Mouse (Mus musculus) intestine, embryonic 15.5 days (tissue): ENCODE data around the gene Tldc2. TPM values are rescaled to one million over a fixed set of nuclear protein-coding genes. Genes with fewer than 3 reads are reported as not detected.

Source experiments
- ATAC-seq: fragments of 200-750 bp; cut with Nextera tagmentation; 2 replicates; pipeline ENCODE4 v1.8.0; 2017; ENCODE audit warnings: moderate TSS enrichment, moderate library complexity
- H3K27ac ChIP-seq: fragments of 300-500 bp; sonication (generic); 2 replicates; pipeline ENCODE4 v1.5.1; 2015; ENCODE audit warnings: mild to moderate bottlenecking, inconsistent platforms
- H3K27me3 ChIP-seq: fragments of 300-500 bp; sonication (generic); replicated peaks from 2 replicates; pipeline ENCODE4 v1.6.1; 2015; ENCODE audit warnings: inconsistent platforms
- H3K36me3 ChIP-seq: fragments of 300-500 bp; sonication (generic); 2 replicates; pipeline ENCODE4 v1.6.1; 2015; ENCODE audit warnings: inconsistent platforms
- H3K4me1 ChIP-seq: fragments of 300-500 bp; sonication (generic); replicated peaks from 2 replicates; pipeline ENCODE4 v1.6.1; 2015; ENCODE audit warnings: inconsistent platforms
- H3K4me2 ChIP-seq: fragments of 300-500 bp; sonication (generic); replicated peaks from 2 replicates; pipeline ENCODE4 v1.6.1; 2015; ENCODE audit warnings: mild to moderate bottlenecking, inconsistent platforms
- H3K4me3 ChIP-seq: fragments of 300-500 bp; sonication (generic); replicated peaks from 2 replicates; pipeline ENCODE4 v1.5.1; 2015; ENCODE audit warnings: inconsistent platforms
- H3K9ac ChIP-seq: fragments of 300-500 bp; sonication (generic); 2 replicates; pipeline ENCODE4 v1.6.1; 2015; ENCODE audit warnings: inconsistent platforms
- H3K9me3 ChIP-seq: fragments of 300-500 bp; sonication (generic); 2 replicates; pipeline ENCODE4 v1.6.1; 2016; ENCODE audit warnings: inconsistent platforms
- WGBS: fragments of 180-500 bp; shearing (Covaris S2); methylation state at CpG from one replicate; pipeline ENCODE4 v1.1.7; 2015; 5-methylcytosine and 5-hydroxymethylcytosine counted together
- polyA plus RNA-seq: library from polyadenylated mRNA; unstranded; fragments of >200 nt; fragmentation: Nextera tagmentation; extraction: Ambion mirVana; gene quantifications from 2 replicates; pipeline ENCODE4 v1.2.1, GENCODE M21; 2015

Gene Tldc2
- polyA plus RNA-seq, 1 experiment from 2014 or later = not detected

DNA sequence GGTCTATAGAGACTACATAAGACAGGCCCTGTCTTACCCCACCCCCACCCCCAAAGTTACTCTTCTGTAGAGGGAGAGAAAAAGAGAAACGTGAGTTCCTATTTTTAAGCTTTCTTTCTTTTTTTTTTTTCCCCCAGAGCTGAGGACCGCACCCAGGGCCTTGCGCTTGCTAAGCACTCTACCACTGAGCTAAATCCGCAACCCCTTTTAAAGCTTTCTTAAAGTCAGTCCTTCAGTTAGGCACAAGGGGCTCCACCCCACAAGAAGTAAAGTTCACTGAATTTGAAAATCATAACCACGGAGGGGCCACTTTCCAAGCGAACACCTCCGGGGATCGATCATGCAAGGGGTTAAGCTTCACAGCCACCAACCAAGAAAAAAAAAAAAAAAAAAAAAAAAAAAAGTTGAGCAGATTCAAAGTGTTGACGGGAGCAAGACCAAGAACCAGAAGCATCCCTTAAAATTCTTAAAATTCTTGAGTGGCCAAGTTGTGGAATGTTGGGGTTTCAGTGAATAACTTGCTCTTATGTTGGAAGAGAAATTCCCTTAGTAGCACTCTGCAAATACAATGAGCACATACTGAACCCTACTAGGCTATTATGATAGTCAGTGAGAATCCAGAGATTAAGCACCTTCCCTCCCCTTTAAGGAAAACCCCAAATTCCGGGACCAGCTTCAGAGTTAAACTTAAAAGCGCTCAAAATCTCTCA lies 47.1 kb downstream of the Tldc2 start:
- Histone ChIP-seq H3K36me3 (no peaks in the 10 kb centered on the region), H3K27ac (0 out of 2 replicates have a peak overlapping the region, but pooled peaks have one; percentile 63), H3K4me2 (peak overlapping the region; percentile 71), H3K27me3 (no peaks in the 10 kb centered on the region), H3K9me3 (no peaks in the 10 kb centered on the region), H3K9ac (peak overlapping the region; percentile 62), H3K4me1 (0 out of 2 replicates have a peak, but pooled peaks cover 6% of the 10 kb centered on the region), H3K4me3 (peak overlapping the region; percentile 58)
- 16% methylated on average over 11 of the region's 11 CpGs for WGBS
- no peak for ATAC-seq

GRCm38 (mm10) chr2:157134479-157134931 lies 47.6 kb downstream of the Tldc2 start:
- Histone ChIP-seq H3K27me3 (no peaks in the 10 kb centered on the region), H3K36me3 (no peaks in the 10 kb centered on the region), H3K4me2 (peak overlapping the region; percentile 71), H3K4me1 (0 out of 2 replicates have a peak, but pooled peaks cover 2% of the 10 kb centered on the region), H3K9me3 (no peaks in the 10 kb centered on the region), H3K27ac (peak overlapping the region; percentile 63), H3K9ac (peak overlapping the region; percentile 62), H3K4me3 (peak overlapping the region; percentile 58)
- ATAC-seq = peak; percentile 79
- WGBS = 0% methylated on average over 25 of the region's 25 CpGs

- Histone ChIP-seq H3K36me3 (no peaks in the 10 kb centered on the region), H3K4me1 (0 out of 2 replicates have a peak, but pooled peaks cover 2% of the 10 kb centered on the region), H3K27ac (peak within 1 kb of the TSS; percentile 68), H3K9me3 (no peaks in the 10 kb centered on the region), H3K4me3 (peak within 1 kb of the TSS; percentile 58), H3K27me3 (no peaks in the 10 kb centered on the region), H3K4me2 (peak within 1 kb of the TSS; percentile 71), H3K9ac (peak within 1 kb of the TSS; percentile 62)
- ATAC-seq = peak; percentile 96
- WGBS = under 1% methylated on average over 32 of the region's 32 CpGs
Observed at GRCm38 (mm10) chr2:157135014-157135413, 48.2 kb downstream of the Tldc2 start, which contains the start of gene Samhd1. TSS of gene Samhd1 (minus strand) at chr2:157135265.

DNA sequence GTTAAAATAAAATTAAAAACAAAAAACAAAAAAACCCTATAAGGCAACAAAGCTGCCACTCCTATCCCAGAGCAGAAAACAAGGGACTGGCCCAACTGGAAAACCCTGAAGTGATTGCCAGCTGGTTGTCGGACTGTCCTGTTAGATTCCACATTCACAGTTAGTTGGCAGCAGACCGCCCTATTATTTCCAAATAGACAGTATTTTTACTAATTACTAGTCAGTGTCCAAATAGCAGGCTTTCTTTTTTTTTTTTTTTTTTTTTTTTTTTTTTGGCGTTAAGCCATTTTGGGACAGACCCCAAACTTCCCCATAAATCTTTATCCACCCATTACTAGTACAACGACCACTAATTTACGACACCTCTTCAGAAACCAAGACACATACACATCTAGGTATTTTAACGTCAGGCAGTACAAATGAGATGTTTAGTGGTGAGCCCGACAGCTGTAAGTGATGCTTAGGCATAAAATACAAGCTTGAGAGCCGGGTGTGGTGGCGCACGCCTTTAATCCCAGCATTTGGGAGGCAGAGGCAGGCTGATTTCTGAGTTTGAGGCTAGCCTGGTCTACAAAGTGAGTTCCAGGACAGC lies 48.8 kb downstream of the Tldc2 start:
- WGBS = 75% methylated on average over 10 of the region's 10 CpGs
- Histone ChIP-seq H3K9me3 (no peaks in the 10 kb centered on the region), H3K4me2 (peak overlapping the region; percentile 71), H3K4me3 (peak overlapping the region; percentile 58), H3K4me1 (no peaks in the 10 kb centered on the region), H3K9ac (no peak overlapping the region), H3K27ac (0 out of 2 replicates have a peak overlapping the region, but pooled peaks have one; percentile 68), H3K36me3 (no peaks in the 10 kb centered on the region), H3K27me3 (no peaks in the 10 kb centered on the region)
- peak; percentile 16; the same call in 1 of the 2 replicates for ATAC-seq

DNA sequence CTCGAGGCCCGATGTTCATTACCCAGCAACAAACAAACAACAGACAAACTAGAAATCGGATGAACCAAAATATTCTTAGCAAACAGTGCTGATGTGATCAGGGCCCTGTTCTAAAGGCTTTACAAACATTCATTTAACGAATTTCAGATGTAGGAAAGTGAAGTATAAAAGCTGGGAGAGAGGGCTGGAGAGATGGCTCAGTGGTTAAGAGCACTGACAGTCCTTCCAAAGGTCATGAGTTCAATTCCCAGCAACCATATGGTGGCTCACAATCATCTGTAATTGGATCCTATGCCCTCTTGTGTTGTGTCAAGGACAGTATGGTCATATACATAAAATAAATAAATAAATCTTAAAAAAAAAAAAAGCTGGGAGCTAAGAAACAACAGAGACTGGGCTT lies 49.3 kb downstream of the Tldc2 start:
- 85% methylated on average over 4 of the region's 4 CpGs for WGBS
- H3K4me3 ChIP-seq = no peak overlapping the region
- H3K4me2 ChIP-seq = no peak overlapping the region
- no peaks in the 10 kb centered on the region for H3K27me3 ChIP-seq
- H3K36me3 ChIP-seq = no peaks in the 10 kb centered on the region
- H3K27ac ChIP-seq = no peak overlapping the region
- no peak for ATAC-seq
- H3K9me3 ChIP-seq = no peaks in the 10 kb centered on the region
- no peaks in the 10 kb centered on the region for H3K4me1 ChIP-seq
- no peak overlapping the region for H3K9ac ChIP-seq

DNA sequence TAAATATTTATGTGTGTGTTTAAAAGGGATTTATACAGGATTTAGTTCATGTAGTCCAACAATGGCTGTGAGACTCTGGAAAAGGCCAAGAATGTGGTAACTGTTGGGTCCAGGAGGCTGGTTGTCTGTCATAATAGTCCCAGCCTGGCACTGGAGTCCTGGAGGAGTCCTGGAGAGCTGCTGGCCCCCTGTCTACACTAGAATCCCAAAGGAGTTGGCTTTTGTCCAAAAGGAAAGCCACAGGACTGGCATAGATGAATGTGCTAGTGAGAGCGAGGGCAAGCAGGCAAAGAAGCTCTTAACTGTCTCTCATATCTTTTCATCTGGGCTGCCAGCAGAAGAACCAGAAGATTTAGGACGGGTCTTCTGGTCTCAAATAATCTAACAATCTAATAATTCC lies 49.8 kb downstream of the Tldc2 start:
- H3K36me3 ChIP-seq = no peaks in the 10 kb centered on the region
- no peak for ATAC-seq
- H3K9ac ChIP-seq = no peak overlapping the region
- no peak overlapping the region for H3K4me3 ChIP-seq
- WGBS = 51% methylated on average over 2 of the region's 2 CpGs
- H3K27ac ChIP-seq = 0 out of 2 replicates have a peak overlapping the region, but pooled peaks have one; percentile 23
- H3K27me3 ChIP-seq = no peaks in the 10 kb centered on the region
- H3K4me1 ChIP-seq = no peaks in the 10 kb centered on the region
- no peaks in the 10 kb centered on the region for H3K9me3 ChIP-seq
- no peak overlapping the region for H3K4me2 ChIP-seq

DNA sequence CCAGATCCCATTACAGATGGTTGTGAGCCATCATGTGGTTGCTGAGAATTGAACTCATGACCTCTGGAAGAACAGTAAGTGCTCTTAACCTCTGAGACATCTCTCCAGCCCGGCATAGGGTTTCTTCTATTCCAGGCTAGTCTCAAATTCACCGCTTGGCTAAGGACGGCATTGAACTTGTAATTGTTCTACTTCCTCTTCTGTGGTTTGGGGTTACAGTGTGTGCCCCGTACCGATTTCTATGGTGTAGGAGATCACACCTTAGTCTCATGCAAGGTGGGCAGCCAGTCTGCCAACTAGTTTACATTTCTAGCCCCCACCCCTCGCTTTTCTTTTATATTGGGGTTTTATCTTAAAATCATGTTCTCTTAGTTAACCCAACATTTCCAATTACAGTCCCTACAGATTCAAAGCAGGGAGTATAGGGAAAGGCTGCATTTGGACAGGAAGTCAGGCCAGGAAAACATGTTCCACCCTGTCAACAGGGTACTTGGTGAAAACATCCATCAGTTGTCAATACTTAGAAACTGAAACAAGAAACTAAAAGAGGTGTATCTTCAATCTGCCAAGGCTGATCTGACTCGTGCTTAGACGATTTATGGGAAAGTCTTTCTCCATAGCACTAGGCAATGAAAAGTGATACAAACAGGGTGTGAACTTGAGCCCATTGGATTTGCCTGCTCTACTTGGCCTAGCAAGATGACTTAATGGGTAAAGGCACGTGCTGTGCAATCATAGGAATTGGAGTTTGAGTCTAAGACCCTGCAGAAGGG lies 51.3 kb downstream of the Tldc2 start:
- H3K4me1 ChIP-seq = no peaks in the 10 kb centered on the region
- 88% methylated on average over 9 of the region's 9 CpGs for WGBS
- no peak overlapping the region for H3K4me3 ChIP-seq
- no peak overlapping the region for H3K27ac ChIP-seq
- no peak overlapping the region for H3K4me2 ChIP-seq
- no peaks in the 10 kb centered on the region for H3K36me3 ChIP-seq
- ATAC-seq = no peak
- H3K27me3 ChIP-seq = no peaks in the 10 kb centered on the region
- H3K9ac ChIP-seq = no peak overlapping the region
- no peaks in the 10 kb centered on the region for H3K9me3 ChIP-seq

DNA sequence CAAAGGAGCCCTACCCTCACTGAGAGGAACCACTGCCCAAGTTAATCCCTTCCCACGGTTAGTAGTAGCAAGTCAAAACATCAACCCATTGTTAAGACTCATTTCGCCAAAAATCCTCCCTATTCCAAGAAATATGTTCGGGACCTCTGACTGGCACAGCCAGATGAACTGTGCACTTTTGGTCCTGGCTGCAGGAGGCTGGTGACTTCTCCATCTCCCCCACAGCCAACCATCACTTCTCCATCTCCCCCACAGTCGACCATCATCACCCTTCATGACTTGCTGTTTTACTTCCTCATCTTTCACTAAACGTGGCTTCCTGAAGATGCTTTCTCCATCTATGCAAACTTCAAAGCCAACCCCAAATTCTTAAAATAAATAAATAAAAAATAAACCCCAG lies 52.0 kb downstream of the Tldc2 start:
- no peak for ATAC-seq
- no peak overlapping the region for H3K9ac ChIP-seq
- H3K27ac ChIP-seq = no peak overlapping the region
- 79% methylated on average over 5 of the region's 5 CpGs for WGBS
- no peaks in the 10 kb centered on the region for H3K9me3 ChIP-seq
- no peaks in the 10 kb centered on the region for H3K4me1 ChIP-seq
- no peaks in the 10 kb centered on the region for H3K36me3 ChIP-seq
- no peak overlapping the region for H3K4me2 ChIP-seq
- H3K4me3 ChIP-seq = no peak overlapping the region
- H3K27me3 ChIP-seq = no peaks in the 10 kb centered on the region

DNA sequence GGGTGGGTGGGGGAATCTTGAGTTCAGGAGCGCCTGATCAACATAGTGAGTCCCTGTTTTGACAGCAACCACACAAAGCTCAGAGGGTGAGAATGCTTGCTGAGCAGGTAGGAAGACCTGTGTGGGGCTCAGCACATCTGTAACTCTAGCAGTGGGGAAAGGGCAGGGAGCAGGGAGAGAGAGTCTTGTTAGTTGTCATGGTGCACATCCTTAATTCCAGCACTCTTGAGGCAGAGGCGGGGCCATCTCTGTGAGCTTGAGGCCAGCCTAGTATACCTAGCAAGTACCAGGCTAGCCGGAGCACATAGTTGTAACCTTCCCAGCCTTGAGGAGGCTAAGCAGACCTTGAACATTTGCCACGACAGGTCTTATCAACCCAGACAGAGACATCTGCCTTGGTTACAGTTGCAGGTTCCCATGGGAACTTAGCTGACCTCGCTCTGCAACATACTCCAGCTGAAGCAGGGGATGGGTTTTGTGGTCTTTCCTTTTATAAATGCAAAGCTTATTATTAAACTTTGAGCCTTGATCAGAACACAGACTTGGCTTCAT lies 52.5 kb downstream of the Tldc2 start:
- Histone ChIP-seq H3K4me2 (no peak overlapping the region), H3K27me3 (no peaks in the 10 kb centered on the region), H3K4me1 (no peaks in the 10 kb centered on the region), H3K27ac (no peak overlapping the region), H3K9ac (no peak overlapping the region), H3K9me3 (no peaks in the 10 kb centered on the region), H3K4me3 (no peak overlapping the region), H3K36me3 (no peaks in the 10 kb centered on the region)
- 85% methylated on average over 5 of the region's 5 CpGs for WGBS
- ATAC-seq = no peak

DNA sequence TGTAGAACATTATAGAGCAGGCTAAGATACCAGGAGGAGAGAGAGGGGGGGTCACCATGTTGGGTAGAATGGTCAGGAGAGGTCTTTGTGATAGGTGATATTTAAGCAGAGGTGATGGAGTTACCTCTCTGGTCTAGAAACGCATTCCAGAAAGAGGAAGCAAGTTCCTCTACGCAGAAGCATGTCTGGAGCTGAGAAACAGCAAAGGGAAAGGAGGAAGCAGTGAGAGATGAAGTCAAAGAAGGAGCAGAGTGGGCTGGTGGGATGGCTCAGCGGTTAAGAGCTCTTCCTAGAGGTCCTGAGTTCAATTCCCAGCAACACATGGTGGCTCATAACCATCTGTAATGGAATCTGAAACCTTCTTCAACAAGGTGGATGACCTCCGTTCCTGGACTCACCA lies 55.1 kb downstream of the Tldc2 start:
- H3K9me3 ChIP-seq = no peaks in the 10 kb centered on the region
- no peaks in the 10 kb centered on the region for H3K27me3 ChIP-seq
- H3K36me3 ChIP-seq = no peaks in the 10 kb centered on the region
- no peaks in the 10 kb centered on the region for H3K4me1 ChIP-seq
- 80% methylated on average over 4 of the region's 4 CpGs for WGBS
- no peak overlapping the region for H3K9ac ChIP-seq
- no peak overlapping the region for H3K27ac ChIP-seq
- no peak for ATAC-seq
- H3K4me2 ChIP-seq = no peak overlapping the region
- H3K4me3 ChIP-seq = no peak overlapping the region

DNA sequence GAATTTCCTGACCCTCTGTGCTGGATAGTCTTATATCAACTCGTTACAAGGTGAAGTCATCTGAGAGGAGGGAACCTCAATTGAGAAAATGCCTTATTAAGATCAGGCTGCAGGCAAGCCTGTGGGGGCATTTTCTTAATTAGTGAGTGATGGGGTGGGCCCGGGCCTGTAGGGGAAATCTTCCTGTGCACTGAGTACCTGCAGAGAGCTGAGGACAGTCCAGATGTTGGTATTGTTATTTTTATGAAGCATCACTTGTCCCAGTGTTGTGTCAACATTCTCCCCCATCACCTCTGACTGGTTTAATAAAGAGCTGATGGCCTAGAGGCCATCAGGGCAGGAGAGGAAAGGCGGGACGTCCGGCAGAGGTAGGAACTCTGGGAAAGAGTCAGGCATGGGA lies 57.3 kb downstream of the Tldc2 start:
- ATAC-seq = no peak
- peaks cover 7% of the 10 kb centered on the region; the same call in 1 of the 2 replicates for H3K36me3 ChIP-seq
- 86% methylated on average over 5 of the region's 5 CpGs for WGBS
- no peak overlapping the region for H3K9ac ChIP-seq
- no peak overlapping the region for H3K27ac ChIP-seq
- H3K9me3 ChIP-seq = no peaks in the 10 kb centered on the region
- H3K4me3 ChIP-seq = no peak overlapping the region
- H3K4me2 ChIP-seq = no peak overlapping the region
- H3K4me1 ChIP-seq = no peaks in the 10 kb centered on the region
- H3K27me3 ChIP-seq = no peaks in the 10 kb centered on the region

GRCm38 (mm10) chr2:157145173-157145572 lies 58.3 kb downstream of the Tldc2 start:
- Histone ChIP-seq H3K36me3 (peaks cover 16% of the 10 kb centered on the region), H3K4me2 (no peak overlapping the region), H3K4me3 (no peak overlapping the region), H3K4me1 (no peaks in the 10 kb centered on the region), H3K27me3 (no peaks in the 10 kb centered on the region), H3K9ac (no peak overlapping the region), H3K27ac (no peak overlapping the region), H3K9me3 (no peaks in the 10 kb centered on the region)
- 56% methylated on average over 1 of the region's 1 CpGs for WGBS
- no peak for ATAC-seq
